Mouse (Mus musculus) skeletal muscle tissue, postnatal 0 days (tissue): ENCODE results near the gene Gm14325. TPM values are rescaled to one million over a fixed set of nuclear protein-coding genes. Genes with fewer than 3 reads are reported as not detected.

Source experiments
- polyA plus RNA-seq: library from polyadenylated mRNA; unstranded; fragments of >200 nt; fragmentation: Nextera tagmentation; extraction: Ambion mirVana; gene quantifications from 2 replicates; pipeline ENCODE4 v1.2.1, GENCODE M21; 2015

Gene Gm14325
- polyA plus RNA-seq = 24.3 and 25.3 TPM in 2 replicates

DNA sequence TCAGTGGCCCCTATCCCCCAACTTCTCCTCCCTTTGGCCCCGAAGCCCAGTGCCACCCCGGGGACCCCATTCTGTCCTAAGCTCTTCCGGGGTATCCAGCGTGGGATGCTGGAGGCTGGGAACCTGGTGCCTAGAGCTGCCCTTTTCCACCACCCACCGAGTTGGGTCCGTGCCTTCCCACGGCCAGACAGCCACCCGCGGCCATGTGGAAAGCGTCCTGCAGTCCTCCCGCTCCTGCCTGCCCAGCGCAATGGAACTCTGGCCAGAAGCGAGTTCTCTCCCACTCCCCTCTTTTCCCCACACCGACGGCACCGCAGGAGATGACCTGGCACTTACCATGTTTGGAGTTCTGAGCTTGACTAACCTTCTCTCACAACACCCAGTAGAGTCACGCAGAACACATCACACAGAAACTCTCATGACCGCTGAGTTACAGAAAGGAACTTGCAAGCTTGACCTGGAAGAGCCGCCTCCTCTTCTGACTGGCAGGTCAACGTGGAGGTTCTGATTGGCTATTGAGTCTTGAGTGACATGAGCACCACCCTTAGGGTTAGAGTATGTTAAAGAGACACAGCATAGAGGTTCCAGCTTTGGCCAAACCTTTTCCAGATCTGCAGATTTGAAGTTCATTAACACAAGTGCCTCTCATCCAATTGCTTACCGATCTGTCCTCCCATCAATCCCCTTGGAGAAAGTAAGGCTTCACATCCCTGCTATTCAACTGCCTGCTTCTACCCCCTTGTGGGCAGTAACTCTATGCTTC lies at the start of gene Gm14325:
TSS of gene Gm14325 (minus strand) at position 436 of the 763 bp plus-strand sequence.

Other genes starting within 250 kb of the Gm14325 start
- gene Gm14322, start 81.0 kb downstream of the Gm14325 start, polyA plus RNA-seq = 2.3 and 3.3 TPM in 2 replicates
- gene Gm14327, start 56.8 kb upstream of the Gm14325 start, polyA plus RNA-seq = 1.9 TPM in 2 replicates
- not detected in 2 replicates for gene Zfp972, start 85.3 kb upstream of the Gm14325 start, polyA plus RNA-seq
- 18.9 and 24.3 TPM in 2 replicates for gene Gm14326, start 117.0 kb upstream of the Gm14325 start, polyA plus RNA-seq
- gene Zfp971, start 182.9 kb upstream of the Gm14325 start, polyA plus RNA-seq = 6.0 and 7.7 TPM in 2 replicates
- gene Zfp931, start 238.1 kb upstream of the Gm14325 start, polyA plus RNA-seq = 7.4 and 8.0 TPM in 2 replicates